In the genomic region with DNA sequence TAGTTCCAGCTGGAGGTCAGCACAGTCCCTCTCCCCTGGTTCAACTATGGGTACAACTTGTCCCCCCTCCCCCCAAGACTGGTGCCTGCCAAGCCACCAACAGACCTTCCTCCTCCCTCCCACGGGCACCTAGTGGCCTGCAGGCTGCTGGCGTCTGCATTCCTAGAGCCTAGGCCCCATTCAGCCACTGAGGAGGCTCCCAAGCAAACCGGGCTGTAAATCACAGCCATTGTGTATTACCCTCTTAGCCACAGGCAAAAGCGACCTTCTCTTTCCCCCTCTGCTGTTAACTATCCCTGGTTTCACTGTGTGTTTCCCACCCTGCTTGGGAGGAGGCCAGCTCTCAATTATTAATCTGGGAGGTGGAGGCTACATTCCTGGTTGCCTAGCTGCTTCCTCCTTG, we compare ENCODE assay signal across 8 mouse cellular contexts. TPM values are rescaled to one million over a fixed set of nuclear protein-coding genes. Genes with fewer than 3 reads are reported as not detected.
DNase-seq lines count a peak whose midpoint lies in the region; ATAC-seq lines count a peak whose summit lies in the region.

No protein-coding gene starts in this region.

- H3K4me3 ChIP-seq in heart, embryonic 11.5 days (ENCODE audit: low read depth, low read length) = no peak overlapping the region
- H3K4me3 ChIP-seq in forebrain, embryonic 16.5 days (replicated peaks; ENCODE audit: low read length) = no peak overlapping the region

- peaks cover 97% of the 10 kb centered on the region for H3K4me1 ChIP-seq in heart, embryonic 11.5 days (ENCODE audit: control insufficient read depth, insufficient read depth, low read length)
- H3K4me1 ChIP-seq in forebrain, embryonic 16.5 days (replicated peaks; ENCODE audit: control insufficient read depth, insufficient read depth, low read length) = peaks cover 33% of the 10 kb centered on the region

- H3K27ac ChIP-seq in heart, embryonic 11.5 days (ENCODE audit: low read depth, low read length) = peak overlapping the region; percentile 68
- H3K27ac ChIP-seq in forebrain, embryonic 16.5 days (ENCODE audit: low read length) = peak overlapping the region; percentile 37; the same call in 1 of the 2 replicates

- no peaks in the 10 kb centered on the region for H3K9me3 ChIP-seq in heart, embryonic 11.5 days (replicated peaks; ENCODE audit: control insufficient read depth, low read length)
- no peaks in the 10 kb centered on the region for H3K9me3 ChIP-seq in forebrain, embryonic 16.5 days (ENCODE audit: control insufficient read depth, low read length)

- no peak for DNase-seq in heart, postnatal 4 days
- DNase-seq in NIH3T3 (ENCODE audit: low read depth) = peak; percentile 59
- peak; percentile 68 to 80 for DNase-seq in kidney, postnatal 4 days
- DNase-seq in gastrocnemius, adult 8-10 months (ENCODE audit: low spot score in 2 of 2) = no peak
- DNase-seq in thymus, postnatal 14 days = no peak
- no peak for DNase-seq in left cerebral cortex, adult 18-20 months (ENCODE audit: low spot score in 2 of 2)

- H3K27me3 ChIP-seq in heart, embryonic 11.5 days (ENCODE audit: control insufficient read depth, insufficient read depth, low read length) = no peaks in the 10 kb centered on the region
- no peaks in the 10 kb centered on the region for H3K27me3 ChIP-seq in forebrain, embryonic 16.5 days (replicated peaks; ENCODE audit: control insufficient read depth, insufficient read depth, low read length)

- peak overlapping the region; percentile 7 for H3K4me2 ChIP-seq in heart, embryonic 11.5 days
- H3K4me2 ChIP-seq in forebrain, embryonic 16.5 days (ENCODE audit: low read length) = no peak overlapping the region

- ATAC-seq in heart, embryonic 11.5 days (replicated peaks; ENCODE audit: insufficient number of reproducible peaks, low FRiP score, low TSS enrichment) = no peak
- ATAC-seq in forebrain, embryonic 16.5 days = peak; percentile 41; the same call in 1 of the 2 replicates

- no peaks in the 10 kb centered on the region for H3K36me3 ChIP-seq in heart, embryonic 11.5 days (ENCODE audit: control insufficient read depth, insufficient read depth, low read length)
- no peaks in the 10 kb centered on the region for H3K36me3 ChIP-seq in forebrain, embryonic 16.5 days (ENCODE audit: control insufficient read depth, insufficient read depth)

- WGBS in heart, embryonic 11.5 days (ENCODE audit: insufficient replicate concordance) = 36% methylated on average over 4 of the region's 4 CpGs
- 0% methylated on average over 4 of the region's 4 CpGs for WGBS in forebrain, embryonic 16.5 days

- H3K9ac ChIP-seq in heart, embryonic 11.5 days (ENCODE audit: low read depth, low read length) = no peak overlapping the region
- no peak overlapping the region for H3K9ac ChIP-seq in forebrain, embryonic 16.5 days (replicated peaks; ENCODE audit: low read depth, low read length)

RNA-seq across cellular contexts. Expression of gene Smad6, which starts 56.3 kb away (rescaled TPM):
- 30.5 and 31.6 TPM in 2 replicates for polyA plus RNA-seq in heart, embryonic 11.5 days (2014; fragmentation: Nextera tagmentation; extraction: Ambion mirVana)
- total RNA-seq in heart, postnatal 4 days (2021) = 10 to 100 TPM; 18.5 to 20.1 TPM
- polyA plus RNA-seq in forebrain, embryonic 16.5 days (2015; fragmentation: Nextera tagmentation; extraction: Ambion mirVana) = 1.5 and 1.6 TPM in 2 replicates
- 1 to 10 TPM; 3.2 to 5.1 (median 3.6) TPM for total RNA-seq in gastrocnemius, adult 8-10 months (2022)
- total RNA-seq in left cerebral cortex, adult 18-20 months (2021) = 1 to 10 TPM; 2.1 to 2.5 TPM

Comparison
In these comparisons a context has a peak if more than half of its experiments do, and no peak if none do; other contexts are left out.
1. DNase-seq: peak in NIH3T3 (single experiment) and kidney, postnatal 4 days (2 of 2); none in heart, postnatal 4 days (single experiment), gastrocnemius, adult 8-10 months (0 of 2), thymus, postnatal 14 days (single experiment) and left cerebral cortex, adult 18-20 months (0 of 2).